Mouse (Mus musculus) kidney, embryonic 16.5 days (tissue): ENCODE data around the gene Slc9a1. TPM values are rescaled to one million over a fixed set of nuclear protein-coding genes. Genes with fewer than 3 reads are reported as not detected.

Experiments used
- ATAC-seq: fragments of 200-750 bp; cut with Nextera tagmentation; 2 replicates; pipeline ENCODE4 v1.8.0; 2017; ENCODE audit warnings: moderate TSS enrichment; ENCODE audit not compliant: low FRiP score, low TSS enrichment
- H3K27ac ChIP-seq: fragments of 300-500 bp; sonication (generic); 2 replicates; pipeline ENCODE4 v1.5.1; 2014; ENCODE audit warnings: low read length
- H3K27me3 ChIP-seq: fragments of 300-500 bp; sonication (generic); 2 replicates; pipeline ENCODE4 v1.6.1; 2014; ENCODE audit warnings: low read length, control low read depth, mixed read lengths; ENCODE audit not compliant: insufficient read depth
- H3K36me3 ChIP-seq: fragments of 300-500 bp; sonication (generic); 2 replicates; pipeline ENCODE4 v1.6.1; 2014; ENCODE audit warnings: low read length, control low read depth, mixed read lengths; ENCODE audit not compliant: insufficient read depth
- H3K4me1 ChIP-seq: fragments of 300-500 bp; sonication (generic); 2 replicates; pipeline ENCODE4 v1.6.1; 2014; ENCODE audit warnings: low read length, control low read depth, mixed read lengths; ENCODE audit not compliant: insufficient read depth
- H3K4me2 ChIP-seq: fragments of 300-500 bp; sonication (generic); replicated peaks from 2 replicates; pipeline ENCODE4 v1.6.1; 2014; ENCODE audit warnings: low read depth, low read length
- H3K4me3 ChIP-seq: fragments of 300-500 bp; sonication (generic); 2 replicates; pipeline ENCODE4 v1.5.1; 2014; ENCODE audit warnings: mild to moderate bottlenecking, low read length
- H3K9ac ChIP-seq: fragments of 300-500 bp; sonication (generic); replicated peaks from 2 replicates; pipeline ENCODE4 v1.6.1; 2014; ENCODE audit warnings: low read length
- H3K9me3 ChIP-seq: fragments of 300-500 bp; sonication (generic); 2 replicates; pipeline ENCODE4 v1.6.1; 2016; ENCODE audit warnings: low read length, control low read depth
- WGBS: fragments of 180-500 bp; shearing (Covaris S2); extraction: QIAGEN DNeasy Blood & Tissue Kit; methylation state at CpG from one replicate; pipeline ENCODE4 v1.1.7; 2014; 5-methylcytosine and 5-hydroxymethylcytosine counted together
- polyA plus RNA-seq: library from polyadenylated mRNA; unstranded; fragments of >200 nt; fragmentation: Nextera tagmentation; extraction: Ambion mirVana; gene quantifications from 2 replicates; pipeline ENCODE4 v1.2.1, GENCODE M21; 2015

The Slc9a1 gene
- 9.5 and 10.7 TPM in 2 replicates for polyA plus RNA-seq

GRCm38 (mm10) chr4:133369553-133370297, at the start of gene Slc9a1:
Slc9a1 (plus strand) TSS chr4:133369706.
- Histone ChIP-seq H3K4me2 (peak within 1 kb of the TSS; percentile 67), H3K4me1 (peaks cover 36% of the 10 kb centered on the region), H3K9me3 (no peaks in the 10 kb centered on the region), H3K36me3 (no peaks in the 10 kb centered on the region), H3K27me3 (no peaks in the 10 kb centered on the region), H3K4me3 (peak within 1 kb of the TSS; percentile 91), H3K27ac (peak within 1 kb of the TSS; percentile 86), H3K9ac (peak within 1 kb of the TSS; percentile 89)
- WGBS = under 1% methylated on average over 40 of the region's 40 CpGs
- peak; percentile 95 for ATAC-seq

GRCm38 (mm10) chr4:133328129-133328528, 41.4 kb upstream of the Slc9a1 start:
- no peak for ATAC-seq
- Histone ChIP-seq H3K4me3 (no peak overlapping the region), H3K4me2 (no peak overlapping the region), H3K4me1 (no peaks in the 10 kb centered on the region), H3K9ac (no peak overlapping the region), H3K9me3 (no peaks in the 10 kb centered on the region), H3K36me3 (no peaks in the 10 kb centered on the region), H3K27ac (no peak overlapping the region), H3K27me3 (no peaks in the 10 kb centered on the region)
- 77% methylated on average over 7 of the region's 7 CpGs for WGBS

- Histone ChIP-seq H3K4me2 (no peak overlapping the region), H3K9me3 (no peaks in the 10 kb centered on the region), H3K36me3 (no peaks in the 10 kb centered on the region), H3K9ac (no peak overlapping the region), H3K27me3 (no peaks in the 10 kb centered on the region), H3K4me1 (no peaks in the 10 kb centered on the region), H3K4me3 (no peak overlapping the region), H3K27ac (no peak overlapping the region)
- ATAC-seq = no peak
- 78% methylated on average over 4 of the region's 4 CpGs for WGBS
These were observed 39.2 kb upstream of the Slc9a1 start for GRCm38 (mm10) chr4:133330296-133330695.

- WGBS = 65% methylated on average over 6 of the region's 6 CpGs
These were observed 36.2 kb upstream of the Slc9a1 start for GRCm38 (mm10) chr4:133333306-133333705.

GRCm38 (mm10) chr4:133337833-133338520, 31.5 kb upstream of the Slc9a1 start:
- H3K27me3 ChIP-seq = no peaks in the 10 kb centered on the region
- ATAC-seq = no peak
- peak overlapping the region; percentile 87 for H3K9ac ChIP-seq
- peaks cover 14% of the 10 kb centered on the region for H3K4me1 ChIP-seq
- H3K4me3 ChIP-seq = peak overlapping the region; percentile 88
- WGBS = 9% methylated on average over 14 of the region's 14 CpGs
- no peaks in the 10 kb centered on the region for H3K9me3 ChIP-seq
- H3K4me2 ChIP-seq = peak overlapping the region; percentile 82
- H3K36me3 ChIP-seq = no peaks in the 10 kb centered on the region
- no peak overlapping the region for H3K27ac ChIP-seq

More at GRCm38 (mm10) chr4:133333306-133333705, 36.2 kb upstream of the Slc9a1 start:
- Histone ChIP-seq H3K4me2 (no peak overlapping the region), H3K36me3 (no peaks in the 10 kb centered on the region), H3K4me3 (no peak overlapping the region), H3K27me3 (no peaks in the 10 kb centered on the region), H3K9ac (no peak overlapping the region), H3K9me3 (no peaks in the 10 kb centered on the region), H3K4me1 (peaks cover 9% of the 10 kb centered on the region), H3K27ac (no peak overlapping the region)
- ATAC-seq = no peak

- peak overlapping the region; percentile 69 for H3K27ac ChIP-seq
- H3K9me3 ChIP-seq = no peaks in the 10 kb centered on the region
- H3K36me3 ChIP-seq = no peaks in the 10 kb centered on the region
- ATAC-seq = peak; percentile 18
- H3K9ac ChIP-seq = peak overlapping the region; percentile 87
- peaks cover 14% of the 10 kb centered on the region for H3K4me1 ChIP-seq
- WGBS = under 1% methylated on average over 37 of the region's 39 CpGs
- no peaks in the 10 kb centered on the region for H3K27me3 ChIP-seq
- peak overlapping the region; percentile 82 for H3K4me2 ChIP-seq
- peak overlapping the region; percentile 88 for H3K4me3 ChIP-seq
These were observed 30.9 kb upstream of the Slc9a1 start for GRCm38 (mm10) chr4:133338521-133339095.

- H3K4me2 ChIP-seq = peak overlapping the region; percentile 82
- ATAC-seq = peak; percentile 97
- WGBS = under 1% methylated on average over 55 of the region's 60 CpGs
- no peaks in the 10 kb centered on the region for H3K9me3 ChIP-seq
- H3K9ac ChIP-seq = peak overlapping the region; percentile 87
- H3K4me3 ChIP-seq = peak overlapping the region; percentile 88
- H3K36me3 ChIP-seq = no peaks in the 10 kb centered on the region
- H3K4me1 ChIP-seq = peaks cover 14% of the 10 kb centered on the region
- peak overlapping the region; percentile 69 for H3K27ac ChIP-seq
- no peaks in the 10 kb centered on the region for H3K27me3 ChIP-seq
These were observed 30.3 kb upstream of the Slc9a1 start for GRCm38 (mm10) chr4:133339148-133339749.

GRCm38 (mm10) chr4:133340217-133340616, 29.3 kb upstream of the Slc9a1 start:
- no peaks in the 10 kb centered on the region for H3K9me3 ChIP-seq
- no peak for ATAC-seq
- H3K4me2 ChIP-seq = no peak overlapping the region
- no peaks in the 10 kb centered on the region for H3K27me3 ChIP-seq
- H3K36me3 ChIP-seq = no peaks in the 10 kb centered on the region
- H3K4me1 ChIP-seq = peaks cover 14% of the 10 kb centered on the region
- no peak overlapping the region for H3K9ac ChIP-seq
- 91% methylated on average over 2 of the region's 2 CpGs for WGBS
- H3K4me3 ChIP-seq = no peak overlapping the region
- no peak overlapping the region for H3K27ac ChIP-seq

GRCm38 (mm10) chr4:133344112-133344511, 25.4 kb upstream of the Slc9a1 start:
- no peak overlapping the region for H3K4me3 ChIP-seq
- no peaks in the 10 kb centered on the region for H3K9me3 ChIP-seq
- WGBS = 9% methylated on average over 4 of the region's 4 CpGs
- H3K36me3 ChIP-seq = no peaks in the 10 kb centered on the region
- H3K27ac ChIP-seq = no peak overlapping the region
- H3K4me2 ChIP-seq = no peak overlapping the region
- H3K9ac ChIP-seq = no peak overlapping the region
- H3K4me1 ChIP-seq = peaks cover 4% of the 10 kb centered on the region; the same call in 1 of the 2 replicates
- ATAC-seq = no peak
- H3K27me3 ChIP-seq = no peaks in the 10 kb centered on the region
